Mouse (Mus musculus): Measurements from ENCODE around the gene Igf1r.

The Igf1r gene

GRCm38 (mm10) chr7:68164074-68164473, 211.4 kb downstream of the Igf1r start:
- DNase-seq (ENCODE audit: low spot score in 2 of 2): no peak

DNA sequence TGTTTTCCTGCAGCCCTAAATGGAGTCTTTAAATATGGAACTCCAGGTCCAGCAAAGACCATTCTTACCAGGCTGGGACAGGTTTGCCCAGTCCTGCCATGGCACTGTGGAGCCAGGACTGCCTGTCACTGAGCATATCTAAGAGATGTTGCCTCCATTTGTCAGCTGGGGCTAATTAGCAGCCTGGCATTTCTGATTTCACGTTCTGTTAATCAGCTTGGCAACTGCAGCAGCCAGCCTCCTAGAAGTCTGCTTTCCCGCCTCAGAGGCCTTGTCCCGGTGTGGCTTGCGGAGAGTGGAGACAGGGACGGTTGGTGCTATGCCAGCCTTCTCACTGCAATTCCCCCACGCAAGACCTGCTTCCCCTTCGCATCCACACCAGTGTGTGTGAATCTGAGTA, 220.1 kb downstream of the Igf1r start:
- no peak for DNase-seq (ENCODE audit: low spot score in 2 of 2)

DNA sequence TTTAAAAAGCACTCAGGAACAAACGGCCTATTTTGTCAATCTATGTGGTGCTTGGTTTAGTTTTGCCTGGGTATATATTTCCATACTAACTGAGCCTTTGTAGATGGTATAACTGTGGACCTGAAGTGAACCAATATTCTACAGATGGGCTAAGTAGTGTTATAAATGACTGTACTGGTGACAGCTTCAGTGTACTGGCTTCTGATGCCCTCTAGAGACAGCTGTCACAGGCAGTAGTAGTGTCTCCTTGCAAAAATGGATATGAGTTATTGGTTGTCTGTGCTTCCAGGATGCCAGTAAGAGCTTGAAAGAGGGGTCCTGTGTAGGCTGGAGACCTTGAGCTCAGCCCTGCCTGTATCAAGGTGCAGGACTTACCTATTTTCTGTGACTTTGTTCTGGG, 227.0 kb downstream of the Igf1r start:
- DNase-seq (ENCODE audit: low spot score in 2 of 2): no peak

GRCm38 (mm10) chr7:68181104-68181503, 228.5 kb downstream of the Igf1r start:
- no peak for DNase-seq (ENCODE audit: low spot score in 2 of 2)

GRCm38 (mm10) chr7:68182025-68182424, 229.4 kb downstream of the Igf1r start:
- no peak for DNase-seq (ENCODE audit: low spot score in 2 of 2)

DNA sequence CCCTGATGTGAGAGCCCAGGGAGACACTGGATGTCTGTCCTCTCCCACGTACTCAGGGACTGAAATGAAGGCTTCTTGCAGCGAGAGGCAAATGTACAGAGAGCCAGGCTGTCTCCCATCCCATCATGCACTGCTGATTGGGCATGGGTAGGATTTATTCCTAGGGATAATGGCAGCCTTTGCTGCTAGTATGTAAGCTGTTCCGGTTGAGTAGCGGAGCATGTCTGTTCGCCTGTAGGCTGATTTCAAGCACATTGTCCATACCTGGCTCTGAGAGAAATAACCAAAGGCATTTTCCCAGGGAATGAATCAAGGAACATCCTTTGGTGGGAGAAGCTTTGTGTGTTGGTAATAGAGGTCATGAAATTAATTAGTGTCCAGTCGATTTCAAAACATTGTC, 230.1 kb downstream of the Igf1r start:
- DNase-seq (ENCODE audit: low spot score in 2 of 2): no peak

DNA sequence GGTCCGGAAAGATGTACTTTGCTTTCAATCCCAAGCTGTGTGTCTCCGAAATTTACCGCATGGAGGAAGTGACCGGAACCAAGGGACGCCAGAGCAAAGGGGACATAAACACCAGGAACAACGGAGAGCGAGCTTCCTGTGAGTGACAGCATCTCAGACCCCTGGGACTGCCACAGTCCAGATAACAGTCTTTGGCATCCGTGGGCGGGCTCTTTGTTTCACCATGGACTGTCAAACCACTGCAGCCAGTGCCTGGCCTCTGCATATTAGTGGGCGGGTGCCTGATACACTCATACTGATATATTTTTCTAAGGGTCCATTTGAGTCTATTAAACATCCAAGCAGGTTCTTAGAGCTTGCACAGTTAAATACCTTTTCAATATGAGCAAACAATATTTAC, 230.8 kb downstream of the Igf1r start:
- DNase-seq (ENCODE audit: low spot score in 2 of 2): no peak

- no peak for DNase-seq (ENCODE audit: low spot score in 2 of 2)
Measured at GRCm38 (mm10) chr7:68189211-68189610, 236.6 kb downstream of the Igf1r start.

DNA sequence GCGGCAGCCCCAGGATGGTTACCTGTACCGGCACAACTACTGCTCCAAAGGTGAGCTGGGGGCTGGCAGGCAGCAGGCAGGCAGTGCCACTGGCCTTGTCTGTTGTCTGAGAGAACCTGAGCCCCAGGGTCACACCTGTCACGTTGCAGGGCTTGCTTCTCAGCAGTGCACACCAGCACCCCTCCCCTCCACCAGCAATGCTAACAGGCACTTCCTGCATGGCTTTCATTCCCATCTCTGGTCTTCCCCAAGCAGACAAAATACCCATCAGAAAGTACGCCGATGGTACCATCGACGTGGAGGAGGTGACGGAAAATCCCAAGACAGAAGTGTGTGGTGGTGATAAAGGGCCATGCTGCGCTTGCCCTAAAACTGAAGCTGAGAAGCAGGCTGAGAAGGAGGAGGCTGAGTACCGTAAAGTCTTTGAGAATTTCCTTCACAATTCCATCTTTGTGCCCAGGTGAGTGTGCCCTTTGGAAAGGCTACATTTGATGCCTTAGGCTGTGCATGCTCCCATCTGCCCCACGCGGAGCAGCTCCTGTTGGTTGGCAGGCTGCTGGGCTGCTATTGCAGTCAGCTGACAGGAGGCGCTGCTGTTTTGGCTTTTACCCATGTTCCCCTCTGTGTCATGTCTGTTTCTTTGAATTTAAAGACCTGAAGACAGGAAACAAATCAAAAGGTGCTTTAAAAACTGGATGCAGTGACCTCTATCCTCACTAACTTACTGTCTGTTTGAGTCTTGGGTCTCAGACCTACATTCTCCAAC, 237.2 kb downstream of the Igf1r start:
- no peak for DNase-seq (ENCODE audit: low spot score in 2 of 2)

DNA sequence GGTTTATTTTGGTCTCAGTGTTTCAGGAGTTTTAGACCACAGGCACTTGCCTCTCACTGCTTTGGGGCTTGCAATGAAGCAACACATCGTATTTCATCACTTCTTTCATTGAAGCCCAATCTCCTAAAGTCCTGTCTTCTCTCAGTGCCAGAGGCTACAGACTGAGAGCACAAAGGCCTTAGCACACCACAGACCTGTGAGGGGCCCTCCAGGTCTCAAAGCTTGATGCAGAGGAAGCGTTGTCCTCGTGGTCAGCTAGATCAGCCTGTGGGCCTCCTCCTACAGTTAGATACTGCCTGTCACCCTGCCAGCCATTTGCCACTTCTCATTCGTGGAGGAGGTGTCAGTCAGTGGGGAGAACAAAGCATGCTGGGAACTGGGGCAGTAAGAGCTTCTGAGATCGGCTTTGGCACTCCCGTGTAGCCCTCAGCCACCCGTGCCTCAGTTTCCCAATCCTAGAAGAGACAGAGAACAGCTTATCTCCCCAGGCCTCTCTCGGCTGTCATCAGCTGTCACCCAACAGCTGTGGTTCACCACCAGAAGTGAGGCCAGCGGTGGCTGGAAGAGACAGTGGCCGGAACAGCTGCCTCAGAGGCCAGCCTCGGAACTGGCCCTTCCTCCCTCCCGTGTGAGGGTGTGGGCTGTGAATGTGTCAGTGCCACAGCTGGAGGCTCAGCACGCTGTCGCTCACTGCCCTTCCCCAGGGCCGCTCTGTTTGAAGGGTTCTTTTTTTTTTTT, 241.5 kb downstream of the Igf1r start:
- no peak for DNase-seq (ENCODE audit: low spot score in 2 of 2)

- DNase-seq (ENCODE audit: low spot score in 2 of 2): no peak
Measured at GRCm38 (mm10) chr7:68199609-68200008, 247.0 kb downstream of the Igf1r start.

DNA sequence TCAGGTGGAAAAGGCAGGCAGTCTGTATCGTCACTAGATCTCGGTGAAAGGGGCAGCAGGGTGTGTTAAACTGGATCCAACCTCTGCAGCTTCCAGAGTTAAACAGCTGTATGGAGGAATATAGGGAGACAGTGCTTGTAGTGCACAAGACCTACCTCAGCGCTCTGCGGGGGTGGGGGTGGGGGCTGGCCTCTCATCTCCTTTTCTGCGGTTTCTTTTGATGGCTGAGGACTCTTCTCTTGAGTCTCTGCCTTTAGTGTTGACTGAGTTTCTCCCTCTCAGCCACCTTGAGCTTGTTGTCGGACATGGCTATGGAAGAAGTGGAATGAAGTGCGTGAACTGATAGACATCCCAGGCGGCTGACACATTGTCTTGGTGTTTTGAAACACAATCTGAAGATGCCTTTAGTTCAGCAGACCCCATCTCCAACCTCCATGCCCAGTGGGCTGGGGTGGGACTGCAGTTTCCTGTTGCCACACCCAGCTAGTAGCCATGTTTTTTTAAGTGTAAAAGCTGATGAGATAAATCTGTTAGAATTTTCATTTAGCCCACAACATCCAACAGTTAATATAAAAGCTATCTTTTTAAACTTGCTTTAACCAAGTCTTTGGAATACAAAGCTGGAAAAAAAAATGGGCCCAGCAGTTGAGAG, 253.3 kb downstream of the Igf1r start:
- DNase-seq (ENCODE audit: low spot score in 2 of 2): no peak

- no peak for DNase-seq (ENCODE audit: low spot score in 2 of 2)
Measured at GRCm38 (mm10) chr7:68209039-68209438, 256.4 kb downstream of the Igf1r start.

GRCm38 (mm10) chr7:68210417-68210816, 257.8 kb downstream of the Igf1r start:
- DNase-seq (ENCODE audit: low spot score in 2 of 2): no peak

- DNase-seq (ENCODE audit: low spot score in 2 of 2): no peak
Measured at GRCm38 (mm10) chr7:68211883-68212282, 259.3 kb downstream of the Igf1r start.

GRCm38 (mm10) chr7:68213842-68214241, 261.2 kb downstream of the Igf1r start:
- no peak for DNase-seq (ENCODE audit: low spot score in 2 of 2)

DNA sequence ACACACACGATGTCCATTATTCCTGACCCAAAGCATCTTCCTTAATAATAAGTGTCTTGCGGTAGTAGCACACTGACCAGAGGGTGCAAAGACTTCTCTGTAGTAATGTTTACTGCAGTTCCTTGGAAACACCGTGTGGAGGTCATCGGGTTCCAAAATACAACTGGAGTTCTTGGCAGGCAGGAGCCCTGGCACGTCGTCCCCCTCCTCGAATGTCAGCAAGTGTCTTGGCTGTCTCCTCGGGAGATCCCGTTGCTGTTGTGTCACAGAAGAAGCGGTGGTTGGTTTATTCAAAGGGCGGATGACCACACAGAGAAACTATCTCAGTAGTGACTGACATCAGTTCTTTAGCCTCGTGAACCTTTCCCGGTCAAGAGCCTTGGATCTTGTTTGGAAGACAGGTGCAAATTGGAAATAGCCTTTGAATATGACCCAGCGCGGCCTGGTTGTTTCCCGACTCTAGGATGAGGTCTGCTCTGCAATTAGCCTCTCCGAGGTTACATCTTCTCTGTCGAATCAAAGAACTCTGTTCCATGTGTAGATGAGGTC, 263.0 kb downstream of the Igf1r start:
- no peak for DNase-seq (ENCODE audit: low spot score in 2 of 2)

- DNase-seq (ENCODE audit: low spot score in 2 of 2): no peak
Measured at GRCm38 (mm10) chr7:68218879-68219278, 266.3 kb downstream of the Igf1r start.

DNA sequence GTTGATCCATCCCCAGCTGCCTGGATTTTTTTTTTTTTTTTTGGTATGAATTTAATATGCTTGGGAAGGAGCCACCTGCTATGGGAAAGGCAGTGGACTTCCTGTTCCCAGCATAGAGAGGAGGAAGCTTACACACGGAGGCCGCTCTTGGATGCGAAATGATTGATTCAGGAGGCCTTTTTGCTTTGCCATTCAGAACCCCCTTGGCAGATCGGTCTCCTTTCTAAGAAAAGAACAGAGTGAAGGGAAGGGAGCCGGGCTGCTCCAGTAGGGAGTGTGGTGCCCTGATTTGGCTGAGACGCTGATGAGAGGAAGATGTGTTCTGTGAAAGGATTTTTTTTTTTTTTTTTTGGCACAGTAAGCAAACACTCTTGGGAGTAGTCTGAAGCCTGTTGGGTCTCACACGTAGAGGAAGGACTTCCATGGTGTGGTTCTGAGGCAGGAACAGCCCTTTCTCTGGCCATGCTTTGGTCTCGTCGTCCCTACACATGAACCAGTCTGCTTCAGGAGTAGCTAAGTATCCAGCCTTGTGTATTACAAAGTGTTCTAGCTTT, 269.1 kb downstream of the Igf1r start:
- no peak for DNase-seq (ENCODE audit: low spot score in 2 of 2)

GRCm38 (mm10) chr7:68223356-68223808, 270.8 kb downstream of the Igf1r start:
- DNase-seq (ENCODE audit: low spot score in 2 of 2): no peak

GRCm38 (mm10) chr7:68224006-68224405, 271.4 kb downstream of the Igf1r start:
- no peak for DNase-seq (ENCODE audit: low spot score in 2 of 2)

GRCm38 (mm10) chr7:68225427-68226054, 272.9 kb downstream of the Igf1r start:
- no peak for DNase-seq (ENCODE audit: low spot score in 2 of 2)
